Mouse (Mus musculus) neural tube, embryonic 15.5 days (tissue): ENCODE results near the gene Wnt3. TPM values are rescaled to one million over a fixed set of nuclear protein-coding genes. Genes with fewer than 3 reads are reported as not detected.

Experiments
- ATAC-seq: fragments of 200-750 bp; cut with Nextera tagmentation; 2 replicates; pipeline ENCODE4 v1.8.0; 2017; ENCODE audit warnings: mild to moderate bottlenecking, moderate TSS enrichment, moderate library complexity; ENCODE audit not compliant: low FRiP score
- H3K27ac ChIP-seq: fragments of 300-500 bp; sonication (generic); replicated peaks from 2 replicates; pipeline ENCODE4 v1.5.1; 2015; ENCODE audit warnings: mild to moderate bottlenecking, inconsistent platforms
- H3K27me3 ChIP-seq: fragments of 300-500 bp; sonication (generic); replicated peaks from 2 replicates; pipeline ENCODE4 v1.6.1; 2015; ENCODE audit warnings: inconsistent platforms
- H3K36me3 ChIP-seq: fragments of 300-500 bp; sonication (generic); 2 replicates; pipeline ENCODE4 v1.6.1; 2015; ENCODE audit warnings: inconsistent platforms
- H3K4me1 ChIP-seq: fragments of 300-500 bp; sonication (generic); 2 replicates; pipeline ENCODE4 v1.6.1; 2015; ENCODE audit warnings: inconsistent platforms
- H3K4me2 ChIP-seq: fragments of 300-500 bp; sonication (generic); 2 replicates; pipeline ENCODE4 v1.6.1; 2015; ENCODE audit warnings: inconsistent platforms, mild to moderate bottlenecking, moderate library complexity
- H3K4me3 ChIP-seq: fragments of 300-500 bp; sonication (generic); replicated peaks from 2 replicates; pipeline ENCODE4 v1.5.1; 2015; ENCODE audit warnings: mild to moderate bottlenecking, inconsistent platforms
- H3K9ac ChIP-seq: fragments of 300-500 bp; sonication (generic); replicated peaks from 2 replicates; pipeline ENCODE4 v1.6.1; 2015; ENCODE audit warnings: mild to moderate bottlenecking, inconsistent platforms
- H3K9me3 ChIP-seq: fragments of 300-500 bp; sonication (generic); replicated peaks from 2 replicates; pipeline ENCODE4 v1.6.1; 2016; ENCODE audit warnings: inconsistent platforms
- WGBS: fragments of 180-500 bp; shearing (Covaris S2); methylation state at CpG from one replicate; pipeline ENCODE4 v1.1.7; 2015; ENCODE audit warnings: mixed read lengths; 5-methylcytosine and 5-hydroxymethylcytosine counted together
- polyA plus RNA-seq: library from polyadenylated mRNA; unstranded; fragments of >200 nt; fragmentation: Nextera tagmentation; extraction: Ambion mirVana; gene quantifications from 2 replicates; pipeline ENCODE4 v1.2.1, GENCODE M21; 2015

Wnt3 gene
- polyA plus RNA-seq, 1 experiment from 2014 or later: 9.0 TPM

GRCm38 (mm10) chr11:103853284-103853920 is 79.5 kb downstream of the Wnt3 start:
- WGBS: 36% methylated on average over 10 of the region's 10 CpGs
- ATAC-seq: no peak
- Histone ChIP-seq H3K4me2 (no peak overlapping the region), H3K27ac (no peak overlapping the region), H3K4me1 (peaks cover 11% of the 10 kb centered on the region), H3K36me3 (peaks cover 21% of the 10 kb centered on the region), H3K4me3 (no peak overlapping the region), H3K9me3 (no peaks in the 10 kb centered on the region), H3K9ac (0 out of 2 replicates have a peak overlapping the region, but pooled peaks have one; percentile 1), H3K27me3 (no peaks in the 10 kb centered on the region)

DNA sequence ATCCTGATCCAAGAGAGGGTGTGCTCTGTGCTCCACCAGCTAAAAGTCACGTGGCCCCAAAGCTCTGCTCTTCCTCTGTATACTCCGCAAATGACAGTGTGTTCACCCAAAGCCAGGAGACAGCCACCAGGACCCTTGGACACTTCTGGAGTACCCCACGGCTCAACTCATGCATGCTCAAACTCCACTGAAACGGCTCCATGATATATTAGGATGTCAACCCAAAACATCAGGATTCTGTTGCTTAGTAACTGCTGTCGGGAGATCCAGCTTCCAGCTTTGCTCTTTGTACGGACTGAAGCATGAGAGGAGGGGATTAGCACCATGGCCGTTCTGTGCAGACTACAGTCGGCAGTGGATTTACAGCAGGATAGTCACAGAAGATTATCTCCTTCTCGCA is 80.3 kb downstream of the Wnt3 start:
- 0 out of 2 replicates have a peak overlapping the region, but pooled peaks have one; percentile 33 for H3K27ac ChIP-seq
- no peaks in the 10 kb centered on the region for H3K27me3 ChIP-seq
- peaks cover 23% of the 10 kb centered on the region for H3K36me3 ChIP-seq
- H3K9ac ChIP-seq: no peak overlapping the region
- H3K4me3 ChIP-seq: no peak overlapping the region
- H3K9me3 ChIP-seq: no peaks in the 10 kb centered on the region
- peaks cover 11% of the 10 kb centered on the region for H3K4me1 ChIP-seq
- no peak for ATAC-seq
- WGBS: 20% methylated on average over 9 of the region's 9 CpGs
- H3K4me2 ChIP-seq: no peak overlapping the region

DNA sequence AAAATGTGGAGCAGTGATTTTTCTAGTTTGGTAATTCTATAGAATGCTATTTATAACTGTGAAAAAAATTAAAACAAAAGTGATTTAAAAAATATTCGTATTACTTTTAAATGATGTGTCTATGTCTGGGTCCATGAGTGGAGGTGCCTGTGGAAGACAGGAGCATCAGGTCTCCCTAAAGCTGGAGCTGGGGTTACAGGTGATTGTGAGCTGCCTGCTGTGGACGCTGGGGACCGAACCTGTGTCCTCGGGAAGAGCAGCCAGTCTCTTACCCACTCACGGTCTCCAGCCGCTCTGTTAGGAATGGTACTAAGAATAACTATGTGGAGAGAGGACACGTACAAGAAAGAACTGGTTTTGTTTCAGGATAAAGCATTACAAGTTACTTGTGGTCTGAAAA is 82.7 kb downstream of the Wnt3 start:
- H3K4me1 ChIP-seq: peaks cover 11% of the 10 kb centered on the region
- H3K36me3 ChIP-seq: peaks cover 36% of the 10 kb centered on the region
- no peak overlapping the region for H3K9ac ChIP-seq
- no peak overlapping the region for H3K4me2 ChIP-seq
- no peak overlapping the region for H3K4me3 ChIP-seq
- ATAC-seq: no peak
- WGBS: 93% methylated on average over 7 of the region's 7 CpGs
- no peaks in the 10 kb centered on the region for H3K9me3 ChIP-seq
- no peaks in the 10 kb centered on the region for H3K27me3 ChIP-seq
- H3K27ac ChIP-seq: no peak overlapping the region

- no peak for ATAC-seq
- 76% methylated on average over 5 of the region's 5 CpGs for WGBS
- Histone ChIP-seq H3K27ac (no peak overlapping the region), H3K36me3 (peaks cover 48% of the 10 kb centered on the region), H3K4me3 (no peak overlapping the region), H3K27me3 (no peaks in the 10 kb centered on the region), H3K4me2 (no peak overlapping the region), H3K4me1 (peaks cover 4% of the 10 kb centered on the region), H3K9ac (no peak overlapping the region), H3K9me3 (no peaks in the 10 kb centered on the region)
Measured at GRCm38 (mm10) chr11:103858760-103859159, 84.8 kb downstream of the Wnt3 start.

GRCm38 (mm10) chr11:103859933-103860610 is 86.1 kb downstream of the Wnt3 start:
- no peak for ATAC-seq
- Histone ChIP-seq H3K9me3 (no peaks in the 10 kb centered on the region), H3K9ac (no peak overlapping the region), H3K4me3 (no peak overlapping the region), H3K27ac (no peak overlapping the region), H3K4me2 (no peak overlapping the region), H3K36me3 (peaks cover 53% of the 10 kb centered on the region), H3K27me3 (no peaks in the 10 kb centered on the region), H3K4me1 (no peaks in the 10 kb centered on the region)
- 86% methylated on average over 4 of the region's 4 CpGs for WGBS

DNA sequence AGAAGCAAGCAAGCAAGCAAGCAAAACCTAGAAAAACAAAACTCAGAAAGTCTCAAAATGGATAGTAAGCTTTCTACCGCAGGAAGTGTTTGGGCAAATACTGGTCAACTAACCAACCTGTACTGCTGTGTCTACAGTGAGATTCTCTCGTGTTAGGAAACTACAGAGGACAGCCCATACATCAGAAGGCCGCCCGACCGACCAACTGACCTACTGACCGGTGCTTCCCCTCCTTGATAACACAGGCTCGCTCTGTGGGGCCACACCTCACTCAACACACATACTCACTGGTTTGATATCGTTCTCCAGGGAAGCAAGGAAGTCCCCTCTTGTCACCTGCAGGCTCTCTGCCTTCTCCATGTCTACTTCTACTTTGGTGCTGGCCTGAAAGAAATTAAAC is 89.0 kb downstream of the Wnt3 start:
- no peaks in the 10 kb centered on the region for H3K27me3 ChIP-seq
- H3K4me1 ChIP-seq: no peaks in the 10 kb centered on the region
- no peaks in the 10 kb centered on the region for H3K9me3 ChIP-seq
- peaks cover 43% of the 10 kb centered on the region for H3K36me3 ChIP-seq
- H3K27ac ChIP-seq: no peak overlapping the region
- no peak overlapping the region for H3K4me3 ChIP-seq
- ATAC-seq: no peak
- no peak overlapping the region for H3K9ac ChIP-seq
- no peak overlapping the region for H3K4me2 ChIP-seq
- WGBS: 90% methylated on average over 8 of the region's 8 CpGs

DNA sequence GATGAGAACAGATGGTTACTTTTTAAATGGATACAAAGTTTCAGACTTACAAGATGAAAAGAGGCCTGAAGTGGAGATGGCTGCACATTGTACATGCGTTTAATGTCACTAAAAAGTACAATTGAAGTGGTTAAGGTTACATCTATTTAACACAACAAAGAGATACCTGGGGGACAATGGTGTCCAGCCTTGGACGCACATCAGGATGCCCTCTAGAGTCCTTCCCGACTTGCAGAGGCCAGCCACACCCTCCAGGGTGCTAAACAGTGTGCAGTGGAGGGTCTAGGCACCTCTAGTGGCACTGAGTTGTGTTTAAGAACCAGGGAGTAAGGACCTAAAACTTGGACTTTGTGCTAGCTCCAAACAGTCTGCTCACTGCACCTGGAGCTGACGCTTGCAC is 90.5 kb downstream of the Wnt3 start:
- WGBS: 88% methylated on average over 4 of the region's 4 CpGs
- Histone ChIP-seq H3K4me2 (no peak overlapping the region), H3K27me3 (no peaks in the 10 kb centered on the region), H3K27ac (no peak overlapping the region), H3K9me3 (no peaks in the 10 kb centered on the region), H3K4me1 (no peaks in the 10 kb centered on the region), H3K36me3 (peaks cover 43% of the 10 kb centered on the region), H3K9ac (no peak overlapping the region), H3K4me3 (no peak overlapping the region)
- no peak for ATAC-seq

GRCm38 (mm10) chr11:103865346-103865745 is 91.4 kb downstream of the Wnt3 start:
- Histone ChIP-seq H3K4me2 (no peak overlapping the region), H3K9me3 (no peaks in the 10 kb centered on the region), H3K27ac (no peak overlapping the region), H3K4me3 (no peak overlapping the region), H3K27me3 (no peaks in the 10 kb centered on the region), H3K36me3 (peaks cover 47% of the 10 kb centered on the region), H3K9ac (no peak overlapping the region), H3K4me1 (no peaks in the 10 kb centered on the region)
- WGBS: 71% methylated on average over 7 of the region's 7 CpGs
- no peak for ATAC-seq

Other genes with a start within 250 kb of the Wnt3 start
- gene Gm884, start 153.0 kb upstream of the Wnt3 start, polyA plus RNA-seq: not detected in 2 replicates
- not detected in 2 replicates for gene Lyzl6, start 135.3 kb upstream of the Wnt3 start, polyA plus RNA-seq
- gene Rprml, start 124.6 kb upstream of the Wnt3 start, polyA plus RNA-seq: 0.51 and 0.60 TPM in 2 replicates
- 80.7 and 84.0 TPM in 2 replicates for gene Gosr2, start 76.3 kb upstream of the Wnt3 start, polyA plus RNA-seq
- 0.14 and 0.18 TPM in 2 replicates for gene Wnt9b, start 24.3 kb upstream of the Wnt3 start, polyA plus RNA-seq
- gene Nsf, start 179.9 kb downstream of the Wnt3 start, polyA plus RNA-seq: 231 and 244 TPM in 2 replicates
- 147 and 171 TPM in 2 replicates for gene Arf2, start 192.6 kb downstream of the Wnt3 start, polyA plus RNA-seq